ENCODE assay signal across 10 mouse cellular contexts in genomic region chr15:89557996-89558390, GRCm38 (mm10). TPM values are rescaled to one million over a fixed set of nuclear protein-coding genes. Genes with fewer than 3 reads are reported as not detected.
DNase-seq lines count a peak whose midpoint lies in the region; ATAC-seq lines count a peak whose summit lies in the region.
"Had no signal": no experiment of that assay in that cellular context is flagged by ENCODE, and none has a peak within 500 bp of the region (broad histone marks: within the 10 kb centered on the region; RNA-seq: fewer than 3 reads in every experiment).

No protein-coding gene starts in this region.

- peak overlapping the region; percentile 14; the same call in 1 of the 2 replicates for H3K9ac ChIP-seq in lung, embryonic 16.5 days (ENCODE audit: low read length)
- H3K9ac ChIP-seq in limb, embryonic 12.5 days (replicated peaks) = peak overlapping the region; percentile 42; the same call in 1 of the 2 replicates
- peak overlapping the region; percentile 46; the same call in 1 of the 2 replicates for H3K9ac ChIP-seq in stomach, embryonic 16.5 days (ENCODE audit: low read length)

- H3K27me3 ChIP-seq in lung, embryonic 16.5 days (ENCODE audit: control insufficient read depth, insufficient read depth, low read depth, low read length) = peaks cover 26% of the 10 kb centered on the region
- peaks cover 56% of the 10 kb centered on the region for H3K27me3 ChIP-seq in limb, embryonic 12.5 days
- peaks cover 15% of the 10 kb centered on the region for H3K27me3 ChIP-seq in stomach, embryonic 16.5 days (ENCODE audit: control insufficient read depth, insufficient read depth, low read length)

- intact Hi-C loops in left cerebral cortex, postnatal 4 days (cut with DNase I) = no loop called here

- no peaks in the 10 kb centered on the region for H3K36me3 ChIP-seq in lung, embryonic 16.5 days (ENCODE audit: control insufficient read depth, insufficient read depth, low read length)
- no peaks in the 10 kb centered on the region for H3K36me3 ChIP-seq in limb, embryonic 12.5 days
- no peaks in the 10 kb centered on the region for H3K36me3 ChIP-seq in stomach, embryonic 16.5 days (ENCODE audit: control insufficient read depth, insufficient read depth, low read length)

- no peaks in the 10 kb centered on the region for H3K9me3 ChIP-seq in lung, embryonic 16.5 days (ENCODE audit: control insufficient read depth, low read length)
- no peaks in the 10 kb centered on the region for H3K9me3 ChIP-seq in limb, embryonic 12.5 days
- no peaks in the 10 kb centered on the region for H3K9me3 ChIP-seq in stomach, embryonic 16.5 days (replicated peaks; ENCODE audit: control insufficient read depth, low read length)

- peaks cover 17% of the 10 kb centered on the region; the same call in 1 of the 2 replicates for H3K4me1 ChIP-seq in lung, embryonic 16.5 days (replicated peaks; ENCODE audit: control insufficient read depth, insufficient read depth, low read length)
- peaks cover 25% of the 10 kb centered on the region for H3K4me1 ChIP-seq in limb, embryonic 12.5 days (replicated peaks)
- H3K4me1 ChIP-seq in stomach, embryonic 16.5 days (ENCODE audit: control insufficient read depth, insufficient read depth, low read length) = peaks cover 13% of the 10 kb centered on the region

- DNase-seq in cerebellum, adult 9-11 months = peak; percentile 47
- DNase-seq in lung, postnatal 10 days = no peak
- DNase-seq in urinary bladder, postnatal 25 days (ENCODE audit: low spot score) = no peak
- no peak for DNase-seq in left cerebral cortex, postnatal 4 days
- DNase-seq: gastrocnemius, postnatal 10 days had no signal

- no peak for ATAC-seq in cerebellum, adult (ENCODE audit: insufficient number of reproducible peaks, low FRiP score, low TSS enrichment)
- ATAC-seq in lung, embryonic 16.5 days (ENCODE audit: low read depth) = no peak
- no peak for ATAC-seq in limb, embryonic 12.5 days (ENCODE audit: insufficient number of reproducible peaks, insufficient read depth, low FRiP score, low TSS enrichment, low read depth)
- no peak for ATAC-seq in stomach, embryonic 16.5 days (ENCODE audit: insufficient read depth, low FRiP score)

- peak overlapping the region; percentile 46 for H3K4me2 ChIP-seq in lung, embryonic 16.5 days (ENCODE audit: low read depth, low read length)
- peak overlapping the region; percentile 56 for H3K4me2 ChIP-seq in limb, embryonic 12.5 days
- H3K4me2 ChIP-seq in stomach, embryonic 16.5 days (ENCODE audit: low read depth, low read length) = peak overlapping the region; percentile 54

- peak overlapping the region; percentile 19 for H3K4me3 ChIP-seq in lung, embryonic 16.5 days (ENCODE audit: low read length)
- H3K4me3 ChIP-seq in limb, embryonic 12.5 days (replicated peaks) = peak overlapping the region; percentile 34
- H3K4me3 ChIP-seq in stomach, embryonic 16.5 days (replicated peaks; ENCODE audit: low read length) = peak overlapping the region; percentile 32

- H3K27ac ChIP-seq in lung, embryonic 16.5 days (ENCODE audit: low read length) = no peak overlapping the region
- no peak overlapping the region for H3K27ac ChIP-seq in limb, embryonic 12.5 days
- no peak overlapping the region for H3K27ac ChIP-seq in stomach, embryonic 16.5 days (ENCODE audit: low read length)

- WGBS in lung, embryonic 16.5 days = 19% methylated on average over 34 of the region's 34 CpGs
- 2% methylated on average over 34 of the region's 34 CpGs for WGBS in limb, embryonic 12.5 days
- WGBS in stomach, embryonic 16.5 days = 21% methylated on average over 33 of the region's 34 CpGs

RNA-seq across cellular contexts. Expression of gene Acr, which starts 10.1 kb away (rescaled TPM):
- polyA plus RNA-seq in lung, embryonic 16.5 days (2015; fragmentation: Nextera tagmentation; extraction: Ambion mirVana) = 0.14 and 0.20 TPM in 2 replicates
- polyA plus RNA-seq in limb, embryonic 12.5 days (2016; fragmentation: Nextera tagmentation; extraction: Ambion mirVana) = 0.28 TPM in 1 of 2 replicates, not detected in the other
- not detected in 2 replicates for polyA plus RNA-seq in stomach, embryonic 16.5 days (2015; fragmentation: Nextera tagmentation; extraction: Ambion mirVana)
- total RNA-seq in left cerebral cortex, postnatal 4 days (2021) = 1 to 10 TPM; 5.8 to 5.9 TPM
- polyA plus RNA-seq: liver, embryonic 16.5 days had no signal

RNA-seq across cellular contexts. Expression of gene Rabl2, which starts 33.7 kb away (rescaled TPM):
- 51.3 and 52.8 TPM in 2 replicates for polyA plus RNA-seq in lung, embryonic 16.5 days (2015; fragmentation: Nextera tagmentation; extraction: Ambion mirVana)
- 48.9 and 53.0 TPM in 2 replicates for polyA plus RNA-seq in limb, embryonic 12.5 days (2016; fragmentation: Nextera tagmentation; extraction: Ambion mirVana)
- 34.6 and 35.2 TPM in 2 replicates for polyA plus RNA-seq in stomach, embryonic 16.5 days (2015; fragmentation: Nextera tagmentation; extraction: Ambion mirVana)
- total RNA-seq in left cerebral cortex, postnatal 4 days (2021) = 10 to 100 TPM; 51.7 to 54.5 TPM

RNA-seq across cellular contexts. Expression of gene Shank3, which starts 58.6 kb away (rescaled TPM):
- polyA plus RNA-seq in lung, embryonic 16.5 days (2015; fragmentation: Nextera tagmentation; extraction: Ambion mirVana) = 2.3 and 2.5 TPM in 2 replicates
- 2.4 and 3.2 TPM in 2 replicates for polyA plus RNA-seq in limb, embryonic 12.5 days (2016; fragmentation: Nextera tagmentation; extraction: Ambion mirVana)
- polyA plus RNA-seq in stomach, embryonic 16.5 days (2015; fragmentation: Nextera tagmentation; extraction: Ambion mirVana) = 1.1 and 1.8 TPM in 2 replicates
- 100 to 1,000 TPM; 136 to 141 TPM for total RNA-seq in left cerebral cortex, postnatal 4 days (2021)
